Mouse (Mus musculus): Measurements from ENCODE around the gene Dynll2.

Dynll2 gene

DNA sequence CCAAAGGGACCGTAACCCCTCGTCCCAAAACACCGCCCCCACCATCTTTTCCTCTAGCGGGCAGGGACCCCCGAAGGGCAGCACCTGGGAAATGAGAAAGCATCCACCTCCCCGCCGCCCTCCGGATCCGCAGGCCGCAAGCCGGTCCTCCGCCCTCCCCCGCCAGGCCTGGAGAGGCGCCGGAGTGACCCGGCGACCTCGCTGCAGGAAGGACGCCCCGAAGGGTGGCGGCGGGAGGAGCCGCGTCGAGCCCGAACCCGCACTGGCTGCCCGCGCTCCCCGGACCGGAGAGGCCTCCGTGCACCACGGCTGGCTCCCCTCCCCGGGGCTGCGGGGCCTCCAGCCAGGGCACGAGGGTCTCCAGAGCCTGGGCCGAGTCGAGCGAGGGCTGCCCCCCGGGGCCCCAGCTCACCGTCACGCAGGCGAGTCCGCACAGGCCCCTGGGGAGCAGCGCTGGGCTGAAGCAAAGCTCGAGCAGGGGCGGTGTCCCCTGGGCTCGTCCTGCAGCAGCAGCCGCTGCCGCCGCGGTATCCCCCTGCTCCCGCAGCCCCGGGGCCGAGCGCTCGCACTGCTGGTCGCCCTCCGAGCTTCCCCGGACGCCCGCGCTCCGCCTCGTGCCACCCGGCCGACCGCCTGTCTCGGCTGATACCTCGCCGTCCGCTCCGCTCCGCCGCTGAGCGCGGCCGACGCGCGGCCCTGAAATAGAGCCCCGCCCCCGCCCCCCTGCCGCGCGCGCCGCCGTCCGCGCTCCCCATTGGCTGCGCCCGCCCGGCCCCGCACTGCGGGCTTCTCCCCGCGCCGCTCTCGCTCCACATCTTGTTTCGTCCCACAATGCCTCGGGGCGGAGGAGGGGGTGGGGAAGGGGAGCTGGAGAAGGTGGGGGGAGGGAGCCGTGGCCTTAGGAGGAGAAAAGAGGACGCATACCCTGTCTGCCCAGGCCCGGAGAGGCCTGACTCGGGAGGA lies at the start of gene Dynll2:
Gene Dynll2 (minus strand): TSS at position 703 of the 963 bp plus-strand sequence.
- DNase-seq: peak; percentile 83

DNA sequence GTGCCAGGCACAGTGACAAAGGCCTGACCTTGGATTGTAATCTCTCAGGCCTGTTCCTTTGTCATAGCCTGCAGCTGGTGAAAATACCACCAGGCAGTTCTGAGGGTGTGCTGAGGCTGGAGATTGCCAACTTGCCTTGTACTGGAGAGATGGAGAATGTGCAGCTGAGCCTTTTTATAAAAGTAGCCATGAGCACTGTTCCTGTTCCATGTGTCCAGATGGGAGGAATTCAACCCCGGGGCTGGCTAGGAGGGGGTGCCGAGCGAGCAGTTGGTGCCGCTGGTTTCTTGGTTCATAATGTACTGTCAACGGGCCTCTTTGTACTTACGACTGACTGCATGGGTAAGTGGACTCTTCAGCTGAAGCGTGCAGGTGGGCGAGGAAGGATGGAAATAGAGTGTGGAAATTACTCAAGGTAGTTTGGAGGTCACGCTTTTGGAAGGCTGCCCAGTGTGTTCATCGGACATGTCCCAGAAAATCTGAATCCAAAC lies 49.5 kb upstream of the Dynll2 start:
- DNase-seq: no peak

DNA sequence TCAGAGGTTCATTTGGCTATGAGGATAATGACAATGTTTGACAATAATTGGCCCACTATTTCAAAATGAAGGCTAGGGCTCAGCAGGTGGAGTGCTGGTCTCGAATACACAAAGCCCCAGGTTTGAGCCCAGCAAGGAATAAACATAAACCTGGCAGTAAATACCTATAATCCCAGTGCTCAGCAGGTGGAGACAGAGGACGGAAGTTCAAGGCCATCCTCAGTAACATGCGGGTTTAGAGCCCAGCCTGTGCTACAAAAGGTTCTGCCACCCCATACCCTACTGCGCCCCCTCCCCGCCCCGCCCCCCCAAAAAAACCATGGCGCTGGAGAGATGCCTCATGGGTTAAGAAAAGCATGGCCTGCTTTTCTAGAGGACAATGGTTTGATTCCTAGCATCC lies 48.6 kb upstream of the Dynll2 start:
- no peak for DNase-seq

DNA sequence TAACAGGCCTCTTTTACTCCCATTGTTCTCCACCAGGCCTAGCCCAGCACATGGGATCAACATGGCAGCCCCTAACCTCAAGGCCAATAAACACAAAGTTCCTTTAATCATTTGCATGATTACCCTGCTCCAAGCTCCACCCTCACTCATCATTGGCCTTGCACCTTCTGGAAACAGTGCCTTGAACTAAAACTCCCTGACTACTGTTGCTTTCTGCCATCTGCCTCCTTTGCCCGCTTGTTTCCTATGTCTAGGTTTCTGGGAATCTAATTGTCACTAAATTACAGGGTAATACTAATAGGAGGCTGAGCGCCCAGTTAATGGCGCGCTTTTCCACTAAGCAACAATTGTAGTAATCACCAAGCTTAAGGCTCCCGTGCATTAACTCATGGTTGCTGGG lies 44.4 kb upstream of the Dynll2 start:
- DNase-seq: no peak

DNA sequence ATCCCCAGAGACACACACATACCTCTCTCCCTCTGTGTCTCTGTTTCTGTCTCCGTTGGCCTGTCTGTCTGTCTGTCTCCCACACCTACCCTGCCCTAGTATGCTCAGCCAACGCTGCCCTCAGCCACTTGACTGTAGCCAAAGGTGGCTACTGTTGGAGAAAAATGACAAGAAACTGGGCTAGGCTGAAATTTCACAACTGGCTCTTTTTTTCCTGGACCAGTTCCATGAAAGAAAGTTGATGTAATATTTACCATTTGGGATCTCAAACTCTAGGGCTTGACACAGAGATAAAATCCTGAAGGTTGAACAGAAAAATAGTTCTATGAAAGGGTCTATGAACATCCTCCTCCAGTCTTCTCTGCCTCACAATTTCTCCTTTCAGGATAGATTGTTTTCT lies 43.5 kb upstream of the Dynll2 start:
- DNase-seq: no peak

DNA sequence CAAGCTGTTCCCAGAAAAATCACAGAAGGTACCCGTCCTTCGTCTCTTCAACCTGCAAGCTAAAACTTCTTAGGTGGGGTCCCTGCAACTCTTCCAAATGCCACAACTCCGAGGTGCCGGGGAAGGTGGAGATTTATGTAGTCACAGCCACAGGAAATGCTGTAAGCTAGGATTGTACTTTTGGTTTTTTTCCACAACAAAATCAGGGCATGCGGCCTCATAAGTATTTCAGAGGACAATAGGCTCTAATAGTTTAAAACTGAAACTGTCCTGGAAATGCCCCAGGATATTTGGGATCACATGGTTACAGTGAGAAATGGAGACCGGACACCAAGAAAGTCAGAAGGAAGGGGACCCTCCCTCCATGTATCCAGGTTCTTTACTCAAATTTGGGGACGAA lies 42.9 kb upstream of the Dynll2 start:
- DNase-seq: no peak

DNA sequence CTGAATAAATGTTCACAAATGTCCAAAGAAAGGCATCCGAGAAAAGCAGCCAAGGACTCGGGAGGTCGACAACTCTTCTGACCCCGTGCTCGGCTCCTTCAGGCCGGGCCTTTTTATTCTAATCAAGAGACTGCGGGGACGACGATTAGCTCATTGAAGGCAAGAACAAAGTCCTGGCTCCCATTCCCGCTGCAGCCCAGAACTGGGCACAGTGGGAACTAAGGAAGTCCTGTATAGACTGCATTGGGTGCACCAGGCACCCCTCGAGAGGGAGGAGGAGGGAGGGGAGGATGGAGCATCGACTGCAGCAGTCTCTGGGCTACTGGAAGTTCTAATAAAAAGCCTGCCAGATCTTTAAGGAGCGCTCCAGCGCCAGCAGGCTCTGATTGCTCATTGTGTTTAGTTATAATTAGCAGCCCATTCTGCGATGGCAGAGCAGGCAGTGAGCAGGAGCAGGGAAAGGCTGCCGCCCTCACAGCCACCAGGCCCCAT lies 40.9 kb upstream of the Dynll2 start:
- DNase-seq: no peak

DNA sequence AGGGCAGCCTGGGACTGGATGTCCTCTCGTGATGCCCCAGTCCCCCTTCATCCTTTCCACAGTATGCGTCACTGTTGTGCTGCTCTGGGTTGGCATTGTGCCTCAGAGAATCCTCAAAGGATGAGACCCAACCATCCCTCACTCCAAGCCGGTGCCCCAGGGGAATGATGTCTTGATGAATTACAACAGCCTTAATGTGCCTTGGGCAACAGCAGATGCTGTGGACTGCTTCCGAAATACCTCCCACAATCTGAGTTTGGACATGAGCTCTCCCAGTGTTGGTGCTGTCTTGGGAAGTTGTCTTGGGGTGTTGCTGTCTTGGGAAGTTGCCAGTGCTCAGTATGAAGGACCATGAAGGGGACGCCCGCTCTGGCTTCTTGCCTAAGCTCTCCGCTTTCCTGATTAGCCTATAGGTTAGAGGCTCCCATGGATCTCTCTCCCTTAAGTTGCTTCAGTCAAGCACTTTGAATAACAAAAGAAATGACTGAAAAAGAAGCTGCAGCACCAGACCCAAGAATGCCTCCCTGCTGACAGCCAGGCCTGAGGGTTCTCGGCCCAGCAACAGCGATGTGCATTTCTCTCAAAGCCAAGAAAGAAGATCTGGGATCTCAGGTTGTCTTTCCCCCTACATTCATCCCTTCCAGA lies 40.2 kb upstream of the Dynll2 start:
- no peak for DNase-seq

DNA sequence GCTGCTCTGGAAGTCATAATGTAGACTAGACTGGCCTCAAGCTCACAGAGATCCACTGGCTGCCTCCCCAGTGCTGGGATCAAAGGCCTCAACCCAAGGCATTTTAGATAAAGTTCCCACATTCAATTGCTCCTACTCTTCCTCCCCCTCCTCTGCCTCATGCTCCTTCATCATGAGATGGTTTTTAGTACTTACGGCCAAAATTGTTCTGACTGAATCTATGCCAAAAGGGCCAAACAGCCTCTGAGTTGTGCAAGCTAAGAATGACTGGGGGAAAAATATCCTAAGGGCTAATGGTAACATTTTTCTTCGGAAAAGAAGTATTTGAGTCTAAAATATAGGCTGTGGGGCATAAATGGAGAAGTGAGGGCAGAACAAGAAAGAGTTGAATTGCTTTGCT lies 36.6 kb upstream of the Dynll2 start:
- DNase-seq: no peak

DNA sequence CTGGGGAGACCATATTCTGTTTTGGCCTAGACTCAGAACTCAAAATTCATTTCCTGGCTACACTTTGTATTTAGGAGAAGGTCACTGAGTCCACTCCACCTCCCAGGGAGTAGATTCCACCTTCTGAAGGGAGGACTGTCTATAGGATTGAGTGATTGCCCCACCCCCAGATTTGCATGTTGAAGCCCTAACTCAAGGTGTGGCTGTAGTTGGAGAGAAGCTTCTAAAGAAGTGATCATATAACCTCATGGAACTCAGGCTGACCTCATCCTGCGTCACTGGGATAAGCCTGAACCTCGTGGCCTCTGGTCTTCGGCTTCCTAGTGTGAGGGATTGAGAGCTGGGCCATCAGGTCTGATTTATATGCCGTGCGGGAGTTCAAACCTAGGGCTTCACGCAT lies 28.5 kb upstream of the Dynll2 start:
- no peak for DNase-seq

DNA sequence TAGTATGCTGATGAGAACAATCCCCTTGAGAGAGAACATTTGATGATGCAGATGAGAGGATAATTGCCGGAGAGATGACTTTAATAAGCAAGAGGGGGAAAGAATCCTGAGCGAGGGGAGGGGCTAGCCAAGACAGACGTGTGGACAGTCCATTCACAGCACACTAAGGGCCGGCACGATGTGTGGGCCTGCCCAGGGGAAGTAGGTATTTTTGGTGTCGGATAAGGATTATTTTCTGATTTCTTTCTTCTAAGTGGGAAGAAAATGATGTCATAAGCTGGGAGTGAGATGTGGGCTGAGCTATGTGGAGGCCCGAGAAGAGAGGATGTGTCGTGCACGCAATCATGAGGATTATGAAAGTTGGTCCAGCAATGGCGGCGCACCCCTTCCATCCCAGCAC lies 27.8 kb upstream of the Dynll2 start:
- DNase-seq: no peak

DNA sequence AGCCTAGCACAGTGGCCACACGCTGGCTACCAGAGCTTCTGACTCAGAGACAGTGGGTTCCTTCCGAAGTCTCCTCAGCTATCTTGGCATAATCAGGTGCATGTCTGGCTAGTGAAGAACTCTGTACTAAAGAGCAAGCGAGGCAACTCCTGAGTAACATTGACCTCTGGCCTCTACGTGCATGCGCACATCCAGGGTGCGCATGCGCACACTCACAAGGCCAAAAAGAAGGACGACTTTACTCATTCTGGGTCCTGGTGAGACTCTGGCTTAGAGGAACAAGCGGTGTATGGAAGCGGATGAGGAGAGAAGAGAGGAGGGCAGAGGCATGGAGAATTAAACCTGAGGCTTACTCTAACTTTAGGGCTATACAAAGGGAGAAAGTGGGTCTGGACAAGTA lies 26.3 kb upstream of the Dynll2 start:
- DNase-seq: no peak

DNA sequence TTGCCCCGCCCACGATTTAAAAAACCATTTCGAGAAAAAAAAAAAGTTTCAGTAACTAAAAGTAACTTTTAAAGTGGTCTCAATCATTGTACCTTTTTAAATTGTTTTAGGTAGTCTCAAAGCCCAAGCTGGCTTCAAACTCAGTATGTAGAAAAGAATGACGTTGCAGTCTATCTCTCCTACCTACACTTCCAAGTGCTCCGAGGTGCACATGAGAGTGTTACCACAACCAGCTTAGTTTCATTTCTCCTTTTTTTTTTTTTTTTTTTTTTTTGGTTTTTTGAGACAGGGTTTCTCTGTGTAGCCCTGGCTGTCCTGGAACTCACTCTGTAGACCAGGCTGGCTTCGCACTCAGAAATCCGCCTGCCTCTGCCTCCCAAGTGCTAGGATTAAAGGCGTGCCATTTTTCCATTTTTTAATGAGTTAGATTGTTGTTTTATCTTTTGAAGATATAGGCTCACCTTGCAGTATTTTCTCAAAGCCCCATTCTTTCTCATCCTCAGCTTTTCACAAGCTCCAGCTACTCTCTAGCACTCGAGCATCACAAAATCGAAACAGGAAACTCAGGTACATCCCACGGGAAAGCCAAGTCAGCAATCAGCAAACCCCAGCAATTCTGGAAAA lies 25.4 kb upstream of the Dynll2 start:
- no peak for DNase-seq

DNA sequence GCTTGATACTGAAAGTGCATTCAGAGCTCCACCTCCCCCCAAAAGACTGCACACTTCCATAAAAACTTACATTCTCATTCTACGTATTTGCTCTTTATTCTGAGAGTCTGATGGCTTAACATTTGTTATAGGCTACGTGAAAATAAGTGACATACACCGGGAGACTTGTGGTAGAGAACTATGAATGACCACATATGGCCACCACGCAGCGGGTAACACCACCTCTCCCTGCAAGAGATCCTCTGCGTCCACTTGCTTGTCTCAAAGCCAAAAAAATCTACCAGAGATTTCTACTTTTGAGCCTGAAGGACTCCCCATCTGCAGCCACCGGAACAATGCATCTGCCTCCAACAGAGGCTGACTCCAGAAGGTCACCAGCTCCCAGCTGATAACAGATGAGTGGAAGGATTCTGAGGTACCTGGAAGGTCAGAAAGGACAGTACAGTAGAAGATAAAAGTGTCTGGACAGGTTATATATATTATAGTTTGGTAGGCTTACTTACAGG lies 24.6 kb upstream of the Dynll2 start:
- no peak for DNase-seq

DNA sequence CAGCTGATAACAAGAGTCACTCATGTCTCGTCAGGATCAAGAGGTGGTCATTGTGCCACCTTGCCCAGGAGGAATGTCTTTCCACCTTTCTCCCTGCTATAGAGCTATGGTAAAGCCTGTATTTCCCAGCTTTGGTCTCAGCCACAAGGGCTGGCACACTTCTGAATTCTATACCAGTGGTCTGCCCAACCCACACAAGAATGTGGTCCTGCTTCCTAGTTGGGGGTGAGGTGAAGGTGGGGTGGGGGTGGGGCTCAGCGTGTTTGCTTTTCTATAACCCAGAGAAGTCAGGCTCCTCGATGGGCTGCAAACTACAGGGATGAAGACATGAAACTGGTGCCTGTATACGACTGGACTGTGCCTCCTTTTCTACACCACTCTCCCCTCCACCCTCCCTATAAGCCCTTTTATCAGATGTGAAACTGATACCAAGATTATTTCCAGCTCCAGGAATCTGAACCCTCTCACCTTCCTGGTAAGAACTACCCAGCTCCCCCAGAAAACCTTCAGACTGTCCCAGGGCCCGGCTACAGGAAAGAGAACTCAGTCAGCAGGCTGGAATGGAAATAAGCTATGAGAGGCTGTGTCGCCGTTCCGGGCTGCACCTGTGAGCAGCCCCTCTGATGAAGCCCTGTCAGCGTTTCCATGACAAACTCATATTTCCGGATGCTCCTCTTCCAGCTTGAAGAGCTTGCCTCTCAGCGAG lies 24.0 kb upstream of the Dynll2 start:
- peak; percentile 3 for DNase-seq

DNA sequence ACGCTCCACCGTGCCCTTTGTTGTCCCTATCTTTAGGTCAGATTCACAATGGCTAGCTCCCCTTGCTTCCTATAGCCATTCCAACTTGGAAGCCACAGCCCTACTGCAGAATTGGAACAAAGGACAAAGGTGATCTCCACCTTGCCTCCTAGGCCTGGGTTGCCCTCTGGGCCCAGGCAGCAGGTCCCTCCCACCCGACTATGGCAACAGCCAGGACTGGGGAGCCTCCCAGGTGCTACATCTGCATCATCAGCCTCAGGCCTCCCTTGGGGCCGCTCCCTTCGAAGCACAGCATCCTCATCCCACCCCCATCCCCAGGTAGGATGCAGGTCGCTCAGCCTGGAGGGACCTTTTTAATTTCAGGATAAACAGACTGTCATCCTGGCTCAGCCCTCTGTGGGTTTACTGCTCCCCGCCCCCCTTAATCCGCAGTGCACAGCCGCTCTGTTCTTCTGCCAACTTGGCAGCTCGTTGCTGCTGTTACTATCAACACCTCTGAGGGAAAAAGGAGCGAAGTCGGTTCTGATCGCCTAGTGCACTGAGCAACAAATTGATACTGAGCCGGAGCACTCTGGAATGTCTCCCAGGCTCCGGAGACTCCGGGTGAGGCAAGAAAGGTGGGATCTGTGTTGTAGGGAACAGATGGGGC lies 22.3 kb upstream of the Dynll2 start:
- no peak for DNase-seq

DNA sequence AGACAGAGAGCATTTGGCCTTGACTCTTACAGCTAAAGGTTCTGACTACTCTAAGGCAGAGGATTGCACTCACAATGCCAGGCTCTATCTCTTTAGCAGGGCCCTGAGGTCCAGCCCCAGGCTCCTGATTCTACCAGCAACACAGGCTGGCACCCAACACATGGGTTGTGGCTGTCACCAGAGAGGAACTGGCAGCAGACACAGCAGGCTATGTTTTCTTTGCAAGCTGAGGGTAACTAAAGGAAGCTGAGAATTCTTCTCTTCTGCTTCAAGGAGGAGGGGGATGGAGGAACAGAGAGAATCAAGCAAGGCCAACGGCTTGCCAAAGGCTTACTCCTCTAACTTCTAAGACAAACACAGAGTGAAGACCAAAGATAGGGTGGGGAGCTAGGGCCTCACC lies 21.3 kb upstream of the Dynll2 start:
- DNase-seq: no peak

DNA sequence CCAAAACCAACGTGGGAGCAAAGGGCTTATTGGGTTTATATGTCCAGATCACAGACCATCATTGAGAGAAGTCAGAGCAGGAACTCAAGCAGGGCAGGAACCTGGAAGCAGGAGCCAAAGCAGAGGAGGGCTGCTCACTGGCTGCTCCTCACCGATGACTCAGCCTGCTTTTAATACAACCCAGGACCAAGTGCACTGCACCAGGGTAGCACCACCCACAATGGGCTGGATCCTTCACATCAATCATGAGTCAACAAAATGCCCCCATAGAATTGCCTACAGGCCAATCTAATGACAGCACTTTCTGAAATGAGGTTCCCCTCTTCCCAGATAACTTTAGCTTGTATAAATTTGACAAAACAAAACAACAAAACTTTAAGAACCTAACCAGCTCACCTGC lies 16.8 kb upstream of the Dynll2 start:
- no peak for DNase-seq

DNA sequence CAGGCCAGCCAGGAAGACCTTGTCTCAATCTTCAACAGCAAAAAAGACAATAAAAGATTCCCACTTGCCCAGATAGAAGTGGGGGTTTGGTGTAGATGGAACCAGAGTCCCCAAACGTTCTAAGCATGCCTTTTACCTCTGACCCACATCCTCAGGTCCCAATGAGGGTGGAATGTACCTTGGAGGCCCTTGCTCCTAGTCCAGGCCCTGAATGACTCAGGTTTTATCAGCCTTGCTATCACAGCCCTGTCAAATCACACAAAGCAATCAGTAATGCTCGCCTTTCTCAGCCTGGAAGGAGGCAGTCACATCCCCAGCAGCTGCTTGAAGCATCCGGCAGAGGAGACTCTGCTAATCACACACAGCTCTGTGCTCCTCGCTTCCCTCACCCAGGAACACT lies 15.4 kb upstream of the Dynll2 start:
- no peak for DNase-seq

DNA sequence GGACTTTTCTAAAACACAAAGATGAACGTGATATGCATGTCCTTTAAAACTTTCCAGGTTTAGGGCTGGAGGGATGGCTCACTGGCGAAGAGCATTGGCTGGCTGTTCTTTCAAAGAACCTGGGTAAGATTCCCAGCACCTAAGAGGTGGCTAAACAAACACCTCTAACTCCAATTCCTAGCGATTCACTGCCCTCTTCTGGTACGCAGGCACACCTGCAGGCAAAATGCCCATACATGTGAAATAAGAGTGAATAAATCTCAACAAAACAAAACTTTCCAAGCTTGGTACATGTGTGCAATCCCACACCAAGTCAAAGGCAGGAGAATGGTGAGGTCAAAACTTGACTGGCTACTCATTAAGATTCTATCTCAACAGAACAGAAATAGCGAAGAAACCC lies 12.4 kb upstream of the Dynll2 start:
- DNase-seq: no peak

DNA sequence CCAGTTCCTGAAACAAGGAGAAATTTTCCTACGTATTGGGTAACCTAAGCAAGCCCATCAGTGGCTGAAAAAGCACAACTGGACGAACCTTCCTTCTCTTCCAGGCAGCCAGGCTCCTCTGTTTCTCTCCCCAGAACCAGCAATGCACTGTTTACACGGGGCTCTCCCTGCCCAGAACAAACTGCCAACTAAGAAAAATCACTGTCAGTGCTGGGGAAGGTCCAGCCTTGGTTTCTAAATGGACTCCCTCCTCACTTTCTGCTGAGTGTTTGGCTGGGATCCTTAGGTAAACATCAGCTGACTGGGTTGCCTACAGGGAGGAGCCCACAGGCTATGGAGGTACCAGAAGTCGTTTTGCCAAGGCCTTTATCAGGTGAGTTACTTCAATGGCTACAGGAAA lies 4.5 kb upstream of the Dynll2 start:
- DNase-seq: no peak

DNA sequence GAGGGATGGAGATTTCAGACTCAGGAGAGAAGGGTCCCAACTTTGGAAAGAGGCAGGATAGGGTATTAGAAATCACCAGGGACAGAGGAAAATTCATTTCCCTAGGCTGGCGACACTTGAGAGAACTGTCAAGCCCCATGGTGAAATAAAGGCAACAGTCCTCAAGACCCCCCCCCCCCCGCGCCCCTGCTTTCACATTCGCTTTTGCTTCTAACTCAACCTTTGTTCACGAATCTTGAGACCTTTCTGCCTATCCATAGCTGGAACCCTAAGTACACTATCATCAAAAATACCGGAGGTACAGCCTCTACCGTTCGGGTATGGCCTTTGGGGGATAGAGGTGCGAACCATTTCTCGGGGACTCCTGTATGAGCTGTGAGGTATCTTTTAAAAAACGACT lies 528 bp upstream of the Dynll2 start:
- DNase-seq: no peak

Measured in thymus, postnatal 25 days (tissue).